Mouse (Mus musculus) neural tube, embryonic 14.5 days (tissue): ENCODE data around the gene Cox20. TPM values are rescaled to one million over a fixed set of nuclear protein-coding genes. Genes with fewer than 3 reads are reported as not detected.
A peak's percentile ranks its signal among the peaks of the same experiment; 100 is the strongest.

ENCODE experiments used
- ATAC-seq: fragments of 200-750 bp; cut with Nextera tagmentation; 2 replicates; pipeline ENCODE4 v1.8.0; 2017; ENCODE audit warnings: low read depth, mild to moderate bottlenecking, moderate TSS enrichment, moderate library complexity
- H3K27ac ChIP-seq: fragments of 300-500 bp; sonication (generic); 2 replicates; pipeline ENCODE4 v1.5.1; 2014; ENCODE audit warnings: low read depth, mild to moderate bottlenecking, control low read depth, low read length, moderate library complexity, mixed read lengths
- H3K27me3 ChIP-seq: fragments of 300-500 bp; sonication (generic); 2 replicates; pipeline ENCODE4 v1.6.1; 2014; ENCODE audit warnings: low read length; ENCODE audit not compliant: control insufficient read depth, insufficient read depth
- H3K36me3 ChIP-seq: fragments of 300-500 bp; sonication (generic); 2 replicates; pipeline ENCODE4 v1.6.1; 2014; ENCODE audit warnings: low read length, mixed read lengths; ENCODE audit not compliant: control insufficient read depth, insufficient read depth
- H3K4me1 ChIP-seq: fragments of 300-500 bp; sonication (generic); 2 replicates; pipeline ENCODE4 v1.6.1; 2014; ENCODE audit warnings: low read length; ENCODE audit not compliant: control insufficient read depth, insufficient read depth
- H3K4me2 ChIP-seq: fragments of 300-500 bp; sonication (generic); 2 replicates; pipeline ENCODE4 v1.6.1; 2014; ENCODE audit warnings: mild to moderate bottlenecking, low read depth, low read length, control low read depth
- H3K4me3 ChIP-seq: fragments of 300-500 bp; sonication (generic); 2 replicates; pipeline ENCODE4 v1.5.1; 2014; ENCODE audit warnings: low read depth, low read length, control low read depth, mixed read lengths
- H3K9ac ChIP-seq: fragments of 300-500 bp; sonication (generic); replicated peaks from 2 replicates; pipeline ENCODE4 v1.6.1; 2014; ENCODE audit warnings: low read depth, mild to moderate bottlenecking, control low read depth, low read length, mixed read lengths
- H3K9me3 ChIP-seq: fragments of 300-500 bp; sonication (generic); 2 replicates; pipeline ENCODE4 v1.6.1; 2016; ENCODE audit warnings: low read length; ENCODE audit not compliant: control insufficient read depth
- WGBS: fragments of 180-500 bp; shearing (Covaris S2); extraction: QIAGEN DNeasy Blood & Tissue Kit; methylation state at CpG from one replicate; pipeline ENCODE4 v1.1.7; 2014; 5-methylcytosine and 5-hydroxymethylcytosine counted together
- polyA plus RNA-seq: library from polyadenylated mRNA; unstranded; fragments of >200 nt; fragmentation: Nextera tagmentation; extraction: Ambion mirVana; gene quantifications from 2 replicates; pipeline ENCODE4 v1.2.1, GENCODE M21; 2014

The Cox20 gene
- polyA plus RNA-seq, 1 experiment from 2014 or later, result 105 TPM

DNA sequence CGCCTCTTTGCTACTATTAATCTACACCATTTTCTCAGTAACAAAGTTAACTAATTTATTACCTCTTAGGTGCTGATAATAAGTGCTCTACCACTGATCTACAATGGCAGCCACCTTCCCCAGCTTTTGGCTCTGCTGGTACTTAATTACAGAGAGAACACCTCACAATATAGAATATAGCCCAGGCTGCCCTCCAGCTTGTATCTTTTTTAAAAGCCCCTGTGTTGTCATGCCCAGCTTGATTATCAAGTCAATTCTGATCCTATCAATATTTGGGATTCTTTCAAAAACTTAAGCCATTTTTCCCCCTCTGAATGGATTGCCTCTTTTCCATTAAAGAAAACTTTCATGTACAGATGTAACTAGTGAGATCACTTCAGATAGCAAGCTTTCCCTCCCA, 8.0 kb downstream of the Cox20 start:
- no peak overlapping the region for H3K27ac ChIP-seq
- H3K4me3 ChIP-seq, result no peak overlapping the region
- WGBS, result 84% methylated on average over 1 of the region's 1 CpGs
- no peak overlapping the region for H3K4me2 ChIP-seq
- H3K9me3 ChIP-seq, result no peaks in the 10 kb centered on the region
- no peaks in the 10 kb centered on the region for H3K27me3 ChIP-seq
- ATAC-seq, result no peak
- peaks cover 1% of the 10 kb centered on the region; the same call in 1 of the 2 replicates for H3K4me1 ChIP-seq
- H3K9ac ChIP-seq, result no peak overlapping the region
- peaks cover 67% of the 10 kb centered on the region for H3K36me3 ChIP-seq

DNA sequence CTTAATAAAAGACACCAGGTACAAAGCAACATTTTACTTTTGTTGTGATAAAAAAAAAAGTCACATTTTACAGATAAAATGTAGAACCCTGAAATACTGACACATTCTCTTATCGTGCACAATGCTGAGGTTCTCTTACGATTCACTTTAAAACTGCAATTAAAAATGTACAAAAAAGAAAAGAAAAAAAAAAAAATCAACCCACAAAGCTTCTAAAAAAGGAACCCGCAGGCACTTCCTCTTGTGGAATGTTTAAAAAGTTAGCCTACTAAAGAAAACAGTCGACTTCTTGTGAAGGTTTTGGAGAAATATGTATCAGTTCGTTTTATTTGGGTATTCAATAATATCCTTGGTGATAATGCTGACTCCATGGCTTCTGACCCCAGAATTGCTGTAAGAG, 10.1 kb downstream of the Cox20 start:
- H3K4me3 ChIP-seq, result no peak overlapping the region
- no peak overlapping the region for H3K9ac ChIP-seq
- no peak overlapping the region for H3K27ac ChIP-seq
- WGBS, result 88% methylated on average over 5 of the region's 5 CpGs
- H3K9me3 ChIP-seq, result no peaks in the 10 kb centered on the region
- no peak overlapping the region for H3K4me2 ChIP-seq
- peaks cover 68% of the 10 kb centered on the region for H3K36me3 ChIP-seq
- peaks cover 4% of the 10 kb centered on the region for H3K4me1 ChIP-seq
- no peaks in the 10 kb centered on the region for H3K27me3 ChIP-seq
- no peak for ATAC-seq

DNA sequence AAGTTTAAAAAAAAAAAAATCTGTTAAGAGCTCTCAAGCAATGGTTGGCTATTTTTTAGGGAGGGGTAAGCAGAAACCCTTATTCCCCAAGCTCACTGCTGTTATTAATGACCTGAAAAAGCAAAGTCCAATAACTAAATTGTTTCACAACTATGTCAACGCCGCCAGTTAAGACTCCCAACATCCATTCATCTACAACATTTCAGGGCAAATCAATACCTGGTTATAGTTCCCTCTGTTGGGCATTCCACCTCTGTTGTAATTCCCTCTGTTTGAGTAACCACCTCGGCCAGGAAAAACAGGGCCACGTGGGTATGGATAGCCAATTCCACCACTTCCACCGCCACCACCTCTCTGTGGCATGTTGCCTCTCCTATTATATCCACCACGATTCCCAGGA, 11.0 kb downstream of the Cox20 start:
- Histone ChIP-seq H3K4me1 (peaks cover 11% of the 10 kb centered on the region), H3K36me3 (peaks cover 70% of the 10 kb centered on the region), H3K27me3 (no peaks in the 10 kb centered on the region), H3K9ac (no peak overlapping the region), H3K9me3 (no peaks in the 10 kb centered on the region), H3K4me2 (no peak overlapping the region), H3K27ac (no peak overlapping the region), H3K4me3 (no peak overlapping the region)
- WGBS, result 69% methylated on average over 6 of the region's 6 CpGs
- ATAC-seq, result no peak

DNA sequence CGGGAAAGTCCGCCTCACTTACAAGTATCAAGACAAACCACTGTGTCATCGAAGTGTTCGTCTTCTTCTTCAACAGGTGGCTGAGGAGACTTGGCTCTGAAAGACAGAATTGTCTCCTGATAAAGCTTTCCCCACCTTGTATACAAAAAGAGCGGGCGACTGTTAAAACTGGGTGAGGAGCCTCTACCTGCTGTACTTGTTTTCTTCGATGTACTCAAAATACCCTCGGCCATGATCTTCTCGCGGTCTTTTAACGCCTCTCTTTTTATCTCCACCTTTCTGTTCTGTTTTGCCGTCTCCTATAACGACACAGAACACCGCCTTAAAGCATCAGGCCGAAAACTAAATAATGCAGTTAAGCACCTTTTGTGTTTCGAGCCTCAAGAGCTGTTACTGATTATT, 16.9 kb downstream of the Cox20 start:
- Histone ChIP-seq H3K9ac (peak overlapping the region; percentile 99), H3K36me3 (peaks cover 36% of the 10 kb centered on the region), H3K27ac (no peak overlapping the region; the same call in 1 of the 2 replicates), H3K9me3 (no peaks in the 10 kb centered on the region), H3K27me3 (no peaks in the 10 kb centered on the region), H3K4me1 (peaks cover 14% of the 10 kb centered on the region), H3K4me3 (peak overlapping the region; percentile 99), H3K4me2 (peak overlapping the region; percentile 81)
- no peak for ATAC-seq
- 0% methylated on average over 16 of the region's 16 CpGs for WGBS

DNA sequence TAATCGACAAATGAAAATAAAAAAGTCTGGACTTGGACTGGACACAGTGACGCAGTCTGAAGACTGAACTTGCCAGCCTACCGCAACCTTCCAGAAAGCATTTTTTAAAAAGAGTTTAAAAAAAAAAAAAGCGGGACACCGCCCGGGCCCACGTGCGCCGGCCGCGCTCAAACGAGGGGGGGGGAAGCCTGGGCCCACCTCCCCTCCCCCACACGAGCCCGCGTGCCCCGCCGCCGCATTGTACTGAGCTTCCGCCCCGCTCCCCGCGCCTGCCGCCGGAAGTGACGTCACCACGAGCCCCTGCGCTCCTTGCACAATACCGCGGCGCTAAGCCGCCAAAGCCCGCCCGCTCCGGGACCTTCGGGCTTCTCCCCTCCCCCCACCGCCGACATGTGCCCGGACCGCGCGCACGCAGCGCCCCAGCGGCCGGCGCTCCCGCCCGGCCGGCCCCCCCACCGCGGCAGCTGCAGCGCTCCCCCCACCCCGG, 17.4 kb downstream of the Cox20 start:
- Histone ChIP-seq H3K36me3 (peaks cover 31% of the 10 kb centered on the region), H3K9me3 (no peaks in the 10 kb centered on the region), H3K9ac (peak overlapping the region; percentile 99), H3K4me2 (peak overlapping the region; percentile 81), H3K27ac (peak overlapping the region; percentile 99), H3K4me3 (peak overlapping the region; percentile 99), H3K27me3 (no peaks in the 10 kb centered on the region), H3K4me1 (peaks cover 14% of the 10 kb centered on the region)
- WGBS, result under 1% methylated on average over 42 of the region's 53 CpGs
- peak; percentile 92 for ATAC-seq

DNA sequence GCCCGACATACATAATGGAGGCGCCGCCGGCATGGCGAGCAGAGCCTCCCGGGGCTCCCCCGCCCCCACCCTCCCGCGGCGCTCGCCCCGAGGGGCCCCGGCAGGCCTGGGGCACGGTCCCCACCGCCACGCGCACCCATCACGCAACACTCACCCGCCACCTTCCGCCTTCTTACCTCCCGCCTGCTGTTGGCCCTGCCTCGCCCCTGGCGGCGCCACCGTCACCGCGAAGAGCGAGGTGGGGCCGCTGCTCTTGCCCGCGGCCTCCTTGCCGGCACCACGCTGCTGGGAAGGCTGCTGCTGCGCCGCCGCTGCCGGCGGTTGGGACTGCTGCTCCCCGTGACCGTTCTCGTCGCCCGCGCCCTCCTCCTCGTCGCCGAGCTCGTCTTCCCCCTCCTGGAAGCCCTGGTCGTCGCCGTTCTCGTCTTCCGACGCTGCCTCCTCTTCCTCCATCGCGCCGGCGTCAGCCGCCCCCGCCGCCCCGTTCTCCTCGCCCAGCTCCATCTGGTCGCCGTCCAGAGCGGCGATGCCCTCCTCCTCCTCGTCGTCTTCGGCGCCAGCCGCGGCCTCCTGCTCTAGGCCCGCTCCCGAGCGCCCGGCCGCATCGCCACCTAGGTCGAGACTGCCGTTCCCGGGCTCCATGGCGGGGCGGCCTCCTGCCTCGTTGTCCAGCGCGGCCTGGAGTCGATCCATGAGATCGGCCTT, 18.0 kb downstream of the Cox20 start:
- ATAC-seq, result peak; percentile 66
- no peaks in the 10 kb centered on the region for H3K27me3 ChIP-seq
- peaks cover 14% of the 10 kb centered on the region for H3K4me1 ChIP-seq
- under 1% methylated on average over 51 of the region's 89 CpGs for WGBS
- H3K36me3 ChIP-seq, result peaks cover 25% of the 10 kb centered on the region
- H3K4me2 ChIP-seq, result peak overlapping the region; percentile 81
- H3K27ac ChIP-seq, result peak overlapping the region; percentile 99
- H3K9ac ChIP-seq, result peak overlapping the region; percentile 99
- H3K9me3 ChIP-seq, result no peaks in the 10 kb centered on the region
- peak overlapping the region; percentile 99 for H3K4me3 ChIP-seq

DNA sequence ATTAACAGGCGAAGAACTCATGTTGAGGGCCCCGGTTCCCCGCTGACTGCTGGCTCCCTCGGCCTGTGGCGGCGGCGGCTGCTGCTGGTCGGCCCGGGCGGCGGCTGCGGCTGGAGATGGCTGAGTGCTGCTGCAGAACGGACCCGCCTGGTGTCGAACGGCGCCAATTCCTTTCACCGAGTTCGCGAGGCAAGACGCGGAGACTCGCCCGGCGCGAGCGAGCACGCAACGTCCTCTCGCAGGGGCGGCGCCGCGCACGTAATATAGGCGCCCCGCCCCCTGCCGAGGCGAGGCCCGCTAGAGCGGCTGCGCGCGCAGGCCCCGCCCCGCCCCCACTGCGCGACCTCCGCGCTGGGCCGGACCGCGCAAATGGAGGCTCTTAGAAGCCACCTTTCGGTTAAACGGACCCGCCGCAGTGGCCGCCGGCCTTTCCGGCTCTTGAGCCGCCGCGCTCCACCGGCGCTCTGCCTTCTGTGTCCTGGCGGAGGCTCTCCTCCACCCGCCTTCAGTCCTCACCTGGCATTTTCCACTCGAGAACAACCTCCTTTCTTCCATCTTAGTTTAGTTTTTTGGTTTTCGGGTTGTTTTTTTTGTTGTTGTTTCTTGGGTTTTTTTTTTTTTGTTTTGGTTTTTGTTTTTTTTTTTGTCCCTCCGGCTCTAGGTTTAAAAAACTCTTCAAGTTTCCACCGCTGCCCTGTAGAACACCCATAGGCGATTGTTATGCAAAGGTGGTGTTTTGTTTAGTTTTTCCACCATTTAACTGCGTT, 18.8 kb downstream of the Cox20 start, which contains the start of gene Hnrnpu:
Gene Hnrnpu, minus strand, starts transcription at position 247 of the 767 bp plus-strand sequence.
- WGBS, result under 1% methylated on average over 72 of the region's 73 CpGs
- peak within 1 kb of the TSS; percentile 99 for H3K9ac ChIP-seq
- peaks cover 17% of the 10 kb centered on the region for H3K36me3 ChIP-seq
- ATAC-seq, result peak; percentile 88
- H3K27ac ChIP-seq, result peak within 1 kb of the TSS; percentile 99
- H3K4me3 ChIP-seq, result peak within 1 kb of the TSS; percentile 99
- H3K4me2 ChIP-seq, result peak within 1 kb of the TSS; percentile 81
- H3K9me3 ChIP-seq, result no peaks in the 10 kb centered on the region
- no peaks in the 10 kb centered on the region for H3K27me3 ChIP-seq
- peaks cover 14% of the 10 kb centered on the region for H3K4me1 ChIP-seq

DNA sequence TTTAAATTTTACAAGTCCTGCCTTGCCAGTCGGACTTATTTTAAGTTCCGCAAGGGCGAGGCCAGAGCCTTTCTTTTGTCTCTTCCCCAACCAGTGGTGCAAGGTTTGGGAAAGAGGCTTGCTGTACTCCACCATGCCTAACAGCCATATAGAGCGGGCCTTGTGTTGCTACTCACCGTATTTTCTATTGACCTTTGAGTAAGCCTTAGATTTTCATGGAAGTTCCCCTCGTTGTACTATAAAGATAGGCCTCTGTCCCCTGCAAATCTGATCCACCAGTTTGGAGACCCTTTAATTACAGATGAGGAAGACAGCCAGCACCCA, 19.4 kb downstream of the Cox20 start:
- Histone ChIP-seq H3K27ac (peak overlapping the region; percentile 99), H3K4me3 (peak overlapping the region; percentile 99), H3K9ac (peak overlapping the region; percentile 99), H3K36me3 (peaks cover 12% of the 10 kb centered on the region; the same call in 1 of the 2 replicates), H3K4me2 (peak overlapping the region; percentile 68), H3K9me3 (no peaks in the 10 kb centered on the region), H3K27me3 (no peaks in the 10 kb centered on the region), H3K4me1 (peaks cover 14% of the 10 kb centered on the region)
- 4% methylated on average over 6 of the region's 6 CpGs for WGBS
- no peak for ATAC-seq

DNA sequence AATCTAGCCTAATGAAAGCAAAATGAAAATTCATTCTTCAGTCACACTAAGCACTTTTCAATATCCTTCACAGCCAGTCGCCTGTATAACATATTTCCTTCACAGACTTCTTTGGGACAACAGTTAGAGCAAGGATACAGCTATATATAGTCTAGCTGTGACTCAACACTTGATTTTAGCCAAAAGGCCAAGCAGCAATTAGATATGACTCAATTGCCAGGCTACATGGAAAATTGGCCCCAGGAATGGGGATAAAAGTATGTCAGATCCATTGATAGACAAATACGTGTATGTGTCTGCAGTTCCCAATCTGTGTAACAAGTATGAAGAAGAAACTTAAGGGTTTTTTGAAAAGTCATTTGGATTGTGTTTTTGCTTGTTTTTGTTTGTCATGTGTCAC, 21.3 kb downstream of the Cox20 start:
- no peak overlapping the region for H3K4me3 ChIP-seq
- no peaks in the 10 kb centered on the region for H3K9me3 ChIP-seq
- peaks cover under 1% of the 10 kb centered on the region for H3K4me1 ChIP-seq
- no peaks in the 10 kb centered on the region for H3K27me3 ChIP-seq
- no peak for ATAC-seq
- no peak overlapping the region for H3K9ac ChIP-seq
- H3K27ac ChIP-seq, result no peak overlapping the region
- 97% methylated on average over 2 of the region's 2 CpGs for WGBS
- H3K4me2 ChIP-seq, result no peak overlapping the region
- H3K36me3 ChIP-seq, result peaks cover 2% of the 10 kb centered on the region; the same call in 1 of the 2 replicates
